Mouse (Mus musculus): ENCODE results near the gene Tmem175. TPM values are rescaled to one million over a fixed set of nuclear protein-coding genes. Genes with fewer than 3 reads are reported as not detected.

Gene Tmem175
- polyA plus RNA-seq, 1 experiment = 7.2 TPM

- no peak overlapping the region for H3K27ac ChIP-seq (ENCODE audit: control insufficient read depth, insufficient read depth, low read depth, low read length, poor library complexity)
- peaks cover 6% of the 10 kb centered on the region for H3K4me1 ChIP-seq (ENCODE audit: control insufficient read depth, insufficient read depth, low read length)
- WGBS = 88% methylated on average over 15 of the region's 15 CpGs
- TF ChIP-seq POLR2A (IDR thresholded peaks at IDR 0.05; ENCODE audit: borderline replicate concordance, control insufficient read depth, low read depth, low read length) (no peak), CTCF (IDR thresholded peaks at IDR 0.05; ENCODE audit: control insufficient read depth, insufficient read depth, low read length) (no peak)
- no peak overlapping the region for H3K4me3 ChIP-seq (replicated peaks; ENCODE audit: control insufficient read depth, low read depth, low read length)
Observed at GRCm38 (mm10) chr5:108655891-108656650, 26.5 kb downstream of the Tmem175 start.

- TF ChIP-seq POLR2A (IDR thresholded peaks at IDR 0.05; ENCODE audit: borderline replicate concordance, control insufficient read depth, low read depth, low read length) (no peak), CTCF (IDR thresholded peaks at IDR 0.05; ENCODE audit: control insufficient read depth, insufficient read depth, low read length) (no peak)
- H3K4me1 ChIP-seq (ENCODE audit: control insufficient read depth, insufficient read depth, low read length) = peaks cover 6% of the 10 kb centered on the region
- H3K27ac ChIP-seq (ENCODE audit: control insufficient read depth, insufficient read depth, low read depth, low read length, poor library complexity) = no peak overlapping the region
- H3K4me3 ChIP-seq (replicated peaks; ENCODE audit: control insufficient read depth, low read depth, low read length) = no peak overlapping the region
- 75% methylated on average over 5 of the region's 5 CpGs for WGBS
Observed at GRCm38 (mm10) chr5:108657406-108657805, 27.8 kb downstream of the Tmem175 start.

GRCm38 (mm10) chr5:108658611-108659010, 29.0 kb downstream of the Tmem175 start:
- no peak overlapping the region for H3K27ac ChIP-seq (ENCODE audit: control insufficient read depth, insufficient read depth, low read depth, low read length, poor library complexity)
- peaks cover 6% of the 10 kb centered on the region for H3K4me1 ChIP-seq (ENCODE audit: control insufficient read depth, insufficient read depth, low read length)
- 97% methylated on average over 1 of the region's 1 CpGs for WGBS
- H3K4me3 ChIP-seq (replicated peaks; ENCODE audit: control insufficient read depth, low read depth, low read length) = no peak overlapping the region
- TF ChIP-seq POLR2A (IDR thresholded peaks at IDR 0.05; ENCODE audit: borderline replicate concordance, control insufficient read depth, low read depth, low read length) (no peak), CTCF (IDR thresholded peaks at IDR 0.05; ENCODE audit: control insufficient read depth, insufficient read depth, low read length) (no peak)

GRCm38 (mm10) chr5:108659698-108660631, 30.4 kb downstream of the Tmem175 start, which contains the start of gene Idua:
Idua (plus strand) TSS chr5:108660331.
- Histone ChIP-seq H3K4me3 (replicated peaks; ENCODE audit: control insufficient read depth, low read depth, low read length) (peak within 1 kb of the TSS; percentile 80), H3K4me1 (ENCODE audit: control insufficient read depth, insufficient read depth, low read length) (peaks cover 6% of the 10 kb centered on the region), H3K27ac (ENCODE audit: control insufficient read depth, insufficient read depth, low read depth, low read length, poor library complexity) (0 out of 2 replicates have a peak within 1 kb of the TSS, but pooled peaks have one; percentile 6)
- 8% methylated on average over 24 of the region's 24 CpGs for WGBS
- TF ChIP-seq CTCF (IDR thresholded peaks at IDR 0.05; ENCODE audit: control insufficient read depth, insufficient read depth, low read length) (no peak), POLR2A (IDR thresholded peaks at IDR 0.05; ENCODE audit: borderline replicate concordance, control insufficient read depth, low read depth, low read length) (no peak)

GRCm38 (mm10) chr5:108660632-108661268, 31.2 kb downstream of the Tmem175 start:
- Histone ChIP-seq H3K4me1 (ENCODE audit: control insufficient read depth, insufficient read depth, low read length) (peaks cover 6% of the 10 kb centered on the region), H3K27ac (ENCODE audit: control insufficient read depth, insufficient read depth, low read depth, low read length, poor library complexity) (0 out of 2 replicates have a peak overlapping the region, but pooled peaks have one; percentile 6), H3K4me3 (replicated peaks; ENCODE audit: control insufficient read depth, low read depth, low read length) (peak overlapping the region; percentile 80)
- 20% methylated on average over 36 of the region's 36 CpGs for WGBS
- TF ChIP-seq POLR2A (IDR thresholded peaks at IDR 0.05; ENCODE audit: borderline replicate concordance, control insufficient read depth, low read depth, low read length) = peak; percentile 67; the same call in 1 of the 2 replicates
- no peak for TF ChIP-seq CTCF (IDR thresholded peaks at IDR 0.05; ENCODE audit: control insufficient read depth, insufficient read depth, low read length)

- Histone ChIP-seq H3K4me3 (replicated peaks; ENCODE audit: control insufficient read depth, low read depth, low read length) (no peak overlapping the region), H3K27ac (ENCODE audit: control insufficient read depth, insufficient read depth, low read depth, low read length, poor library complexity) (no peak overlapping the region), H3K4me1 (ENCODE audit: control insufficient read depth, insufficient read depth, low read length) (peaks cover 6% of the 10 kb centered on the region)
- TF ChIP-seq CTCF (IDR thresholded peaks at IDR 0.05; ENCODE audit: control insufficient read depth, insufficient read depth, low read length) (no peak), POLR2A (IDR thresholded peaks at IDR 0.05; ENCODE audit: borderline replicate concordance, control insufficient read depth, low read depth, low read length) (no peak)
- WGBS = 65% methylated on average over 4 of the region's 4 CpGs
Observed at GRCm38 (mm10) chr5:108662772-108663171, 33.2 kb downstream of the Tmem175 start.

- WGBS = 59% methylated on average over 3 of the region's 3 CpGs
- Histone ChIP-seq H3K4me3 (replicated peaks; ENCODE audit: control insufficient read depth, low read depth, low read length) (no peak overlapping the region), H3K27ac (ENCODE audit: control insufficient read depth, insufficient read depth, low read depth, low read length, poor library complexity) (no peak overlapping the region), H3K4me1 (ENCODE audit: control insufficient read depth, insufficient read depth, low read length) (peaks cover 2% of the 10 kb centered on the region)
- no peak for TF ChIP-seq CTCF (IDR thresholded peaks at IDR 0.05; ENCODE audit: control insufficient read depth, insufficient read depth, low read length)
- TF ChIP-seq POLR2A (IDR thresholded peaks at IDR 0.05; ENCODE audit: borderline replicate concordance, control insufficient read depth, low read depth, low read length) = no peak
Observed at GRCm38 (mm10) chr5:108665066-108665465, 35.5 kb downstream of the Tmem175 start.

Measured in bone marrow, adult 2 months (tissue).